Mouse (Mus musculus) cortical plate, adult 2 months (tissue): Measurements from ENCODE around the gene Sh3rf3. TPM values are rescaled to one million over a fixed set of nuclear protein-coding genes. Genes with fewer than 3 reads are reported as not detected.

Experiments
- H3K27ac ChIP-seq: fragments of 200-500 bp; 2 replicates; pipeline ENCODE4 v1.5.1; 2012; ENCODE audit warnings: low read length, control low read depth, inconsistent platforms; ENCODE audit not compliant: insufficient read depth
- H3K4me1 ChIP-seq: fragments of 200-500 bp; 2 replicates; pipeline ENCODE4 v1.6.1; 2011; ENCODE audit warnings: low read length; ENCODE audit not compliant: control insufficient read depth, insufficient read depth
- H3K4me3 ChIP-seq: fragments of 200-500 bp; 2 replicates; pipeline ENCODE4 v1.5.1; 2011; ENCODE audit warnings: mild to moderate bottlenecking, low read length, control low read depth; ENCODE audit not compliant: insufficient read depth
- CTCF ChIP-seq: fragments of 200-500 bp; IDR thresholded peaks from 2 replicates; pipeline ENCODE4 v1.5.1; 2011; ENCODE audit warnings: mild to moderate bottlenecking, control low read depth, low read length; ENCODE audit not compliant: insufficient read depth; ENCODE audit errors: extremely low read depth
- POLR2A ChIP-seq: fragments of 200-500 bp; IDR thresholded peaks from 2 replicates; pipeline ENCODE4 v1.6.1; 2011; ENCODE audit warnings: mild to moderate bottlenecking, low read length, control low read depth; ENCODE audit not compliant: insufficient read depth; ENCODE audit errors: extremely low read depth
- polyA plus RNA-seq: library from polyadenylated mRNA; depleted of rRNA; stranded (reverse); fragments of >200 nt; gene quantifications from 2 replicates; pipeline ENCODE4 v1.2.3, GENCODE M21; 2012; rRNA removed

The Sh3rf3 gene
- polyA plus RNA-seq, result 19.6 and 22.9 TPM in 2 replicates

DNA sequence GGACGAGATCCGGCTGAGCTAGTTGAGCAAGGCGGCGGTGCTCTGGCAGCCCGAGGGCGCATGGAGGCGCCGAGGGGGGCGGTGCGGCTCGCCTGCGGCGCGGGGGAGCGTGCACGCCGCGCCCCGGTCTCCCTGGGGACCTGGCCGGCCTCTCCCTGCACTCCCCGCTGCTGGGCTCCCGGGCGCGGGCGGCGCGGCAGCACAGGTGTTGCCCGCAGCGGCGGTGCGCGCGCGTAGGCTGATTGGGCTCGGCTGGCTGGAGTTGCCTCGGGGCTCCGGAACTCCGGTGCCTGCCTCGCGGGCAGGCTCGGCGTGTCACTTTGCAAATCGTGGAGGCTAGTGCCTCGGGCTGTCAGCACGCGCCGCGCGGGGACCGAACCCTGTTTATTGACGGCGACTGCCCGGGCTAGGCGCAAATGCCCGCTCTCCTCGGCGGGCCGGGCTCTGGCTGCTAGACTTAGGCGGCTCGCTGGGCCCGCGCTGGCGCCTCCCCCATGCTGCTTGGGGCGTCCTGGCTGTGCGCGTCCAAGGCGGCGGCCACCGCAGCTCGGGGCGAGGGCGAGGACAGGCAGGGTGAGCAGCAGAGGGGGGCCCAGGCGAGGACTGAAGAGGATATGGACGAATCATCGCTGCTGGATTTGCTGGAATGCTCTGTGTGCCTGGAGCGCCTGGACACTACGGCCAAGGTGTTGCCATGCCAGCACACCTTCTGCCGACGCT, at the start of gene Sh3rf3:
TSS of gene Sh3rf3 (plus strand) at position 279 of the 720 bp plus-strand sequence.
- peak within 1 kb of the TSS; percentile 51 for H3K27ac ChIP-seq
- H3K4me1 ChIP-seq, result peaks cover 4% of the 10 kb centered on the region
- TF ChIP-seq CTCF (no peak), POLR2A (no peak)
- H3K4me3 ChIP-seq, result peak within 1 kb of the TSS; percentile 83

GRCm38 (mm10) chr10:58788486-58789274, 24.5 kb upstream of the Sh3rf3 start:
- H3K4me3 ChIP-seq, result no peak overlapping the region
- TF ChIP-seq POLR2A (no peak), CTCF (no peak)
- H3K27ac ChIP-seq, result peak overlapping the region; percentile 65; the same call in 1 of the 2 replicates
- H3K4me1 ChIP-seq, result peaks cover 7% of the 10 kb centered on the region

GRCm38 (mm10) chr10:58797555-58797954, 15.6 kb upstream of the Sh3rf3 start:
- TF ChIP-seq CTCF, result no peak
- peaks cover 8% of the 10 kb centered on the region for H3K4me1 ChIP-seq
- H3K27ac ChIP-seq, result no peak overlapping the region
- H3K4me3 ChIP-seq, result no peak overlapping the region

- no peak overlapping the region for H3K27ac ChIP-seq
These were observed 15.0 kb upstream of the Sh3rf3 start for GRCm38 (mm10) chr10:58798156-58798555.

DNA sequence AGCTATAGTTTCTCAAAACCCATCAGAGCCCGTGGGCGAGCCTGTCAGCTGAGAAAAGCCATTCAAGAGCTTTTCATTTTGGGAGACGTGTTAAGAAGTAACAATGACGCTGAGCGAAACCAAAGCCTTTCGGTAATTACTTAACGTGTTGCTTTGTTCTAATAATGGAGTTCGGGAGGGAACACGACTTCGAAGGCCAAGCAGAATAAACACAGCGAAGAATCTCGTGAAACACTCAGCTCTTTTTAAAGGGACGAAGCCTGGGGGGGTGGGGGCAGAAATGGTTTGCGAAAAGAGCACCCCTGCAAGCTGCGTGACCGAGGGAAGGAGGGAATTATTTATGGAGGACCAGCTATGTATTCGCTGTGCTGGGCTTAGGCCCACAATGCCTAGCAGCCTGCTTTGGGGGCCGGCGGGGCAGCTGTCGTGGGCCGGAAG, 12.1 kb upstream of the Sh3rf3 start:
- no peak overlapping the region for H3K4me3 ChIP-seq
- TF ChIP-seq CTCF (no peak), POLR2A (no peak)
- peaks cover 17% of the 10 kb centered on the region for H3K4me1 ChIP-seq
- H3K27ac ChIP-seq, result 0 out of 2 replicates have a peak overlapping the region, but pooled peaks have one; percentile 28

More at GRCm38 (mm10) chr10:58798156-58798555, 15.0 kb upstream of the Sh3rf3 start:
- H3K4me3 ChIP-seq, result no peak overlapping the region
- TF ChIP-seq CTCF (no peak), POLR2A (no peak)
- peaks cover 13% of the 10 kb centered on the region for H3K4me1 ChIP-seq

DNA sequence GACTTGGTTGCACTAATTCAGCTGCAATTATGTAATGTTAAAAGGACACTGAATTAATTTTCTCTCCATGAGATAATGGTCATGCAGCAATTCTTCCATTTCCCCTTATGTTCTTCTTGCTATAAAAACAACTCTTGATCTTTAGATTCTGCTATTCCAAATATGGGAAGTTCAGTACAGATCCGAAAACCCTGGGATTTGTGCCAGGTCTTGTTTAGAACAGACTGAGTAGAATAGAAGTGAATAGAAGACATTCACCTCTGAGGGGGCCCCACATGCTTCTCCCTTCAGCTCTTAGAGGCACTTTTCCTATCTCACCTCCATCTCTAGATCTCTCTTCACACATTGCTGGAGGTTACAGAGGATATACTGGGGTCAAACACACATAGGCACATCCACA, 10.8 kb upstream of the Sh3rf3 start:
- H3K27ac ChIP-seq, result no peak overlapping the region
- TF ChIP-seq CTCF (no peak), POLR2A (no peak)
- no peak overlapping the region for H3K4me3 ChIP-seq
- peaks cover 16% of the 10 kb centered on the region for H3K4me1 ChIP-seq

GRCm38 (mm10) chr10:58807956-58808355, 5.2 kb upstream of the Sh3rf3 start:
- H3K27ac ChIP-seq, result no peak overlapping the region
- no peak for TF ChIP-seq POLR2A
- no peak for TF ChIP-seq CTCF
- no peak overlapping the region for H3K4me3 ChIP-seq
- H3K4me1 ChIP-seq, result peaks cover 5% of the 10 kb centered on the region

DNA sequence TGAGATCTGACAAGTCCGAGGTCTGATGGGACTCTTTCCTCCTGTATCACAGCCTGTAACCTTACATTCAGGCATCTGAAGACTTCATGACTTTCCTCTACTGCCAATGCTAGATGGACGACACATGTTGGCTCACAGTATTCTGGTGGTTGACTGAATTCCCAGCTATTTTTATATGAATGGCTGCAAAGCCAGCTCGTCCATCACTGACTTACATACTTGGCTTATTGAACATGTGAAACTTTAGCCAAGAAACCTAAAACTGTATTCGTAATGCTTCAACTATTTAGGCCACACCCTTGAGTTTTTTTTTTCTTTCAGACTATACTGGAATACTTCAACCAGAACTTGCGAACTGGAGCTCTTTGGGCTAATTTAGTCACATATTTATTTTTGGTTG, 3.0 kb upstream of the Sh3rf3 start:
- no peaks in the 10 kb centered on the region for H3K4me1 ChIP-seq
- TF ChIP-seq POLR2A (no peak), CTCF (no peak)
- no peak overlapping the region for H3K27ac ChIP-seq
- H3K4me3 ChIP-seq, result no peak overlapping the region

- Histone ChIP-seq H3K27ac (peak overlapping the region; percentile 51), H3K4me1 (peaks cover 3% of the 10 kb centered on the region), H3K4me3 (peak overlapping the region; percentile 83)
- peak; percentile 68; the same call in 1 of the 2 replicates for TF ChIP-seq POLR2A
- TF ChIP-seq CTCF, result peak; percentile 55
These were observed 714 bp upstream of the Sh3rf3 start for GRCm38 (mm10) chr10:58812210-58813080.
